Mouse (Mus musculus): ENCODE measurements around the gene Fam126a. TPM values are rescaled to one million over a fixed set of nuclear protein-coding genes. Genes with fewer than 3 reads are reported as not detected.

The Fam126a gene
- 39.6 and 48.3 TPM in 2 replicates for polyA plus RNA-seq (2014; fragmentation: Nextera tagmentation; extraction: Ambion mirVana)

DNA sequence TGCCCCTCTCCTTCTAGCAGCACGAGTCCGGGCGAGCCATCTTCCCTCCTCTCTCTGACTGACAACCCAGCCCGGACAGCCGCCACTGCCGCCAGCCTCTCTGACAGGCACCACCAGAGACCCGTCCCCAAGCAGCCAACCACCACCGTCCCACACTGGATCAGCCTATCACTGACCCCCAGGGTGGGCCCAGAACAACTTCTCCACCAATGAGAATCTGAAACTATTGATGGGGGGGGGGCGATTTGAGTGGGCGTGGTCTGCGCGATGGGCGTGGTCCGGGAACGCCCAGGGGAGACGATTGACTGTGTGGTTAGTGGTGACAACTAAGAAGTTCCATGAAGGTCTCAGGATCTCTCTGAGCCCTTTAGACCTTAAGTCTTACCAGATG lies at the start of gene Fam126a:
Fam126a (minus strand) TSS at position 112 of the 391 bp plus-strand sequence.
- peaks cover 4% of the 10 kb centered on the region for H3K4me1 ChIP-seq (replicated peaks; ENCODE audit: control insufficient read depth, insufficient read depth, low read length)
- H3K9ac ChIP-seq (ENCODE audit: low read depth, low read length), result peak within 1 kb of the TSS; percentile 98
- DNase-seq (ENCODE audit: low spot score) (peak; percentile 92), ATAC-seq (replicated peaks; ENCODE audit: low FRiP score) (peak; percentile 100)
- peaks cover 2% of the 10 kb centered on the region; the same call in 1 of the 2 replicates for H3K36me3 ChIP-seq (ENCODE audit: control insufficient read depth, insufficient read depth, low read length)
- no peaks in the 10 kb centered on the region for H3K9me3 ChIP-seq (ENCODE audit: control insufficient read depth, low read length)
- H3K4me2 ChIP-seq, result peak within 1 kb of the TSS; percentile 86
- no peaks in the 10 kb centered on the region for H3K27me3 ChIP-seq (replicated peaks; ENCODE audit: control insufficient read depth, insufficient read depth, low read length)
- H3K4me3 ChIP-seq (ENCODE audit: low read depth, low read length), result peak within 1 kb of the TSS; percentile 83
- peak within 1 kb of the TSS; percentile 77 for H3K27ac ChIP-seq (ENCODE audit: low read depth, low read length)
- WGBS, result 0% methylated on average over 15 of the region's 16 CpGs

GRCm38 (mm10) chr5:24078420-24079179 lies 48.1 kb upstream of the Fam126a start:
- 73% methylated on average over 7 of the region's 7 CpGs for WGBS

GRCm38 (mm10) chr5:24077739-24078306 lies 47.3 kb upstream of the Fam126a start:
- H3K27ac ChIP-seq (ENCODE audit: low read depth, low read length), result no peak overlapping the region
- 21% methylated on average over 7 of the region's 7 CpGs for WGBS
- ATAC-seq (replicated peaks; ENCODE audit: low FRiP score) (no peak), DNase-seq (ENCODE audit: low spot score) (no peak)
- H3K4me1 ChIP-seq (replicated peaks; ENCODE audit: control insufficient read depth, insufficient read depth, low read length), result no peaks in the 10 kb centered on the region
- no peak overlapping the region; the same call in 1 of the 2 replicates for H3K4me3 ChIP-seq (ENCODE audit: low read depth, low read length)
- H3K9me3 ChIP-seq (ENCODE audit: control insufficient read depth, low read length), result no peaks in the 10 kb centered on the region
- no peak overlapping the region for H3K9ac ChIP-seq (ENCODE audit: low read depth, low read length)
- H3K36me3 ChIP-seq (ENCODE audit: control insufficient read depth, insufficient read depth, low read length), result no peaks in the 10 kb centered on the region
- H3K27me3 ChIP-seq (replicated peaks; ENCODE audit: control insufficient read depth, insufficient read depth, low read length), result no peaks in the 10 kb centered on the region
- peak overlapping the region; percentile 50 for H3K4me2 ChIP-seq

More at GRCm38 (mm10) chr5:24078420-24079179, 48.1 kb upstream of the Fam126a start:
- Histone ChIP-seq H3K9me3 (ENCODE audit: control insufficient read depth, low read length) (no peaks in the 10 kb centered on the region), H3K36me3 (ENCODE audit: control insufficient read depth, insufficient read depth, low read length) (no peaks in the 10 kb centered on the region), H3K27ac (ENCODE audit: low read depth, low read length) (no peak overlapping the region), H3K9ac (ENCODE audit: low read depth, low read length) (no peak overlapping the region), H3K27me3 (replicated peaks; ENCODE audit: control insufficient read depth, insufficient read depth, low read length) (no peaks in the 10 kb centered on the region), H3K4me1 (replicated peaks; ENCODE audit: control insufficient read depth, insufficient read depth, low read length) (no peaks in the 10 kb centered on the region), H3K4me3 (ENCODE audit: low read depth, low read length) (no peak overlapping the region), H3K4me2 (no peak overlapping the region)
- ATAC-seq (replicated peaks; ENCODE audit: low FRiP score), result no peak
- no peak for DNase-seq (ENCODE audit: low spot score)

DNA sequence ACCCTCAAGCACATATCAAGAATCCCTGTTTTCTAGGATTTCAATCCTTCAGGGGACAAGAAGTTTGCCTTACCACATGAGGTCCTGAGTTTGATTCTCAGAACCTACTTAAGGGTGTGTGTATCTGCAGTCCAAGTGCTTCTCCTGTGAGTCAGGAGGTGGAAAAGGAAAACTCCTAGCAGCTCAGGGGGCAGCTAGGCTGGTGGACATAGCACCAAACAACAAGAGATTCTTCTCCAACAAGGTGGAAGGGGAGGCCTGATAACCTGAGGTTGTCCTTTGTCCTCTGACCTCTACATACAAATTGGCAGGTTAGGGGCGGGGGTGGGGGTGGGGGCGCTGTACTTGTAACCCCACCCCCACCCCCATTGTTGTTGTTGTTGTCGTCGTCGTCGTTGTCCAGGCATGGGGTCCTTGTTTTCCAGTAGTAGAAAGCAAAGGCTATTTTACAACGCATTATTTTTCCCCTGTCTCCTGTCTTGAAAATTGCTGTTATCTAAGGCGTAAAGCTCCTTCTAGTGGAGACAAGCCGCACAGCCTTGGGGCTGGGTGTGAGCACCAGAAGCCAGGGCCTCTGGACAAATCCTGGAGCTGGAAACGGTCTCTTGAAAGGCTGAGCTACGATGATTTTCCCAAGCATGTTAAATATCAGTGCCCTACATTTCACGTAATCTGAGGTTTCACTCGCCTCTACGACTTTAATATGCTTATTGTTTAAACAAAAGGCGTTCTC lies 46.7 kb upstream of the Fam126a start:
- DNase-seq (ENCODE audit: low spot score), result peak; percentile 51
- Histone ChIP-seq H3K9me3 (ENCODE audit: control insufficient read depth, low read length) (no peaks in the 10 kb centered on the region), H3K9ac (ENCODE audit: low read depth, low read length) (no peak overlapping the region), H3K36me3 (ENCODE audit: control insufficient read depth, insufficient read depth, low read length) (no peaks in the 10 kb centered on the region), H3K27me3 (replicated peaks; ENCODE audit: control insufficient read depth, insufficient read depth, low read length) (no peaks in the 10 kb centered on the region), H3K27ac (ENCODE audit: low read depth, low read length) (no peak overlapping the region), H3K4me2 (peak overlapping the region; percentile 50), H3K4me3 (ENCODE audit: low read depth, low read length) (peak overlapping the region; percentile 35), H3K4me1 (replicated peaks; ENCODE audit: control insufficient read depth, insufficient read depth, low read length) (no peaks in the 10 kb centered on the region)
- 5% methylated on average over 14 of the region's 15 CpGs for WGBS
- peak; percentile 63; the same call in 1 of the 2 replicates for ATAC-seq (replicated peaks; ENCODE audit: low FRiP score)

DNA sequence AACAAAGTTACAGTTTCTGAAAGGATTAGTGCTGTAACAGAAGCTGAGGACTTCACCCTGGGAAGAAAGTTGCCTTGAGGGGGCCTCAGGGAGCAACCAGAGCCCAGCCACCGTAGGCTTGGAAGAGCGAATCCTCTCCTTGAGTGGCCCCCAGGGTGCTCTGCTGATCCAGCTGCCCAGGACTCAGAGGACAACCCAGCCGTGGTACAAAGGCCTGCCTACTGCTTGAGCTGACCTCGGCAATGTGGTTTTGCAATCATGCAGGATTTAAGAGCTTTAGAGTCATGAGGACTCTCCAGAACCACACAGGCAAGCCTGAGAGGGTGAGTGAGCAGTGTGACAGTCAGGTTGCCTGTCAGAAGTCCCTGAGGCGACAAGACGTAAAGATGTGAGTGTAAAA lies 41.5 kb upstream of the Fam126a start:
- H3K27me3 ChIP-seq (replicated peaks; ENCODE audit: control insufficient read depth, insufficient read depth, low read length), result no peaks in the 10 kb centered on the region
- H3K27ac ChIP-seq (ENCODE audit: low read depth, low read length), result no peak overlapping the region
- H3K4me1 ChIP-seq (replicated peaks; ENCODE audit: control insufficient read depth, insufficient read depth, low read length), result no peaks in the 10 kb centered on the region
- DNase-seq (ENCODE audit: low spot score), result no peak
- no peaks in the 10 kb centered on the region for H3K36me3 ChIP-seq (ENCODE audit: control insufficient read depth, insufficient read depth, low read length)
- no peaks in the 10 kb centered on the region for H3K9me3 ChIP-seq (ENCODE audit: control insufficient read depth, low read length)
- no peak overlapping the region for H3K4me3 ChIP-seq (ENCODE audit: low read depth, low read length)
- no peak overlapping the region for H3K4me2 ChIP-seq
- H3K9ac ChIP-seq (ENCODE audit: low read depth, low read length), result no peak overlapping the region
- 74% methylated on average over 6 of the region's 6 CpGs for WGBS
- no peak for ATAC-seq (replicated peaks; ENCODE audit: low FRiP score)

DNA sequence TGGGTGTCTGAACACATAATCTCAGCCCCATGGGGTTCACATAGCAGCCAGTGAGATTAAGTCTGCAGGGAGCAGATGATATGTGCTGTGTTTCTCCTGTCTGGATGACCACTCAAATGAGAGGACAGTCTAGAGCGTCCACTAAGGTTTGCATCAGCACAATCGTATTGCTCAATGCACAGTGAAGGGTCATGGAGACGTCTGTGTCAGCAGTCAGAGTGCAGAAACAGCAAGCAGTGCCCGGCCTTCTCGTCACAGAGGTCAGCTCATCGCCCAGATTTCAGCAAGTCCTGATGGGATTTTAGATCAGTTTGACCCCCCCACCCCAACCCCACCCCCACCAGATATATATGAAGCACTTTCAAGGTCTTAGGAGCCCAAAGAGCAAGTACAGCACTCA lies 38.5 kb upstream of the Fam126a start:
- Histone ChIP-seq H3K9ac (ENCODE audit: low read depth, low read length) (no peak overlapping the region), H3K27me3 (replicated peaks; ENCODE audit: control insufficient read depth, insufficient read depth, low read length) (no peaks in the 10 kb centered on the region), H3K27ac (ENCODE audit: low read depth, low read length) (no peak overlapping the region), H3K9me3 (ENCODE audit: control insufficient read depth, low read length) (no peaks in the 10 kb centered on the region), H3K36me3 (ENCODE audit: control insufficient read depth, insufficient read depth, low read length) (no peaks in the 10 kb centered on the region), H3K4me1 (replicated peaks; ENCODE audit: control insufficient read depth, insufficient read depth, low read length) (no peaks in the 10 kb centered on the region), H3K4me3 (ENCODE audit: low read depth, low read length) (no peak overlapping the region), H3K4me2 (no peak overlapping the region)
- DNase-seq (ENCODE audit: low spot score) (no peak), ATAC-seq (replicated peaks; ENCODE audit: low FRiP score) (no peak)
- WGBS, result 73% methylated on average over 6 of the region's 6 CpGs

- Histone ChIP-seq H3K4me1 (replicated peaks; ENCODE audit: control insufficient read depth, insufficient read depth, low read length) (no peaks in the 10 kb centered on the region), H3K27ac (ENCODE audit: low read depth, low read length) (no peak overlapping the region), H3K27me3 (replicated peaks; ENCODE audit: control insufficient read depth, insufficient read depth, low read length) (no peaks in the 10 kb centered on the region), H3K4me2 (no peak overlapping the region), H3K9ac (ENCODE audit: low read depth, low read length) (no peak overlapping the region), H3K4me3 (ENCODE audit: low read depth, low read length) (no peak overlapping the region), H3K9me3 (ENCODE audit: control insufficient read depth, low read length) (no peaks in the 10 kb centered on the region), H3K36me3 (ENCODE audit: control insufficient read depth, insufficient read depth, low read length) (no peaks in the 10 kb centered on the region)
- DNase-seq (ENCODE audit: low spot score) (no peak), ATAC-seq (replicated peaks; ENCODE audit: low FRiP score) (no peak)
- WGBS, result 63% methylated on average over 4 of the region's 4 CpGs
Observed at GRCm38 (mm10) chr5:24063545-24063944, 33.1 kb upstream of the Fam126a start.

DNA sequence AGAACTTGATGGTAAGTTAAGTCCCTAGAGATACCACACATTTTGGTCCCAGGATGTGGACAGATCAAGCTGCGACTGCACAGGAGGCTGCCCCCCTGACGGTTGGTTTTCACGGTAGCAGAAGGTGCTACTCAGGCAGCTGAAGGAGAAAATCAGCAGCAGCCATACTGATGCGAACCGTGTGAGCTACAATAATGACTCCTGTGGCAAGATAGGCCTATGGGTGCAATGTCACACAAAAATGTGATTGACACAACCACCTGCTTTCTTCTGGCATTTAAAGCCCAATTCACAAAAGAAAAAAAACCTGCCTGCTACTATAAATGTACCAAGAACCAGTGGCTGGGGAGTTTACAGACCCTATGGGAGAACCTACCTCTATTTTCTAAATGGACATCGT lies 32.5 kb upstream of the Fam126a start:
- DNase-seq (ENCODE audit: low spot score), result no peak
- Histone ChIP-seq H3K4me2 (no peak overlapping the region), H3K9ac (ENCODE audit: low read depth, low read length) (no peak overlapping the region)

More for the DNA sequence above, 32.5 kb upstream of the Fam126a start:
- Histone ChIP-seq H3K4me3 (ENCODE audit: low read depth, low read length) (no peak overlapping the region), H3K9me3 (ENCODE audit: control insufficient read depth, low read length) (no peaks in the 10 kb centered on the region), H3K27ac (ENCODE audit: low read depth, low read length) (no peak overlapping the region), H3K36me3 (ENCODE audit: control insufficient read depth, insufficient read depth, low read length) (no peaks in the 10 kb centered on the region), H3K4me1 (replicated peaks; ENCODE audit: control insufficient read depth, insufficient read depth, low read length) (no peaks in the 10 kb centered on the region), H3K27me3 (replicated peaks; ENCODE audit: control insufficient read depth, insufficient read depth, low read length) (no peaks in the 10 kb centered on the region)
- 79% methylated on average over 6 of the region's 6 CpGs for WGBS
- no peak for ATAC-seq (replicated peaks; ENCODE audit: low FRiP score)
